Mouse (Mus musculus) frontal cortex, adult 2 months (tissue): ENCODE measurements around the gene Ccdc85c. TPM values are rescaled to one million over a fixed set of nuclear protein-coding genes. Genes with fewer than 3 reads are reported as not detected.
A peak's percentile ranks its signal among the peaks of the same experiment; 100 is the strongest.

Source experiments
- DNase-seq, 2 experiments: peaks; one replicate each; pipeline ENCODE4 v3.0.0; 2022; ENCODE audit warnings: low spot score in 1 of 2; ENCODE audit errors: extremely low spot score in 1 of 2
- polyA plus RNA-seq: library from polyadenylated mRNA; depleted of rRNA; stranded (reverse); fragments of >200 nt; gene quantifications from 2 replicates; pipeline ENCODE4 v1.2.3, GENCODE M21; 2012

The Ccdc85c gene
- polyA plus RNA-seq, 1 experiment, result 44.2 TPM

DNA sequence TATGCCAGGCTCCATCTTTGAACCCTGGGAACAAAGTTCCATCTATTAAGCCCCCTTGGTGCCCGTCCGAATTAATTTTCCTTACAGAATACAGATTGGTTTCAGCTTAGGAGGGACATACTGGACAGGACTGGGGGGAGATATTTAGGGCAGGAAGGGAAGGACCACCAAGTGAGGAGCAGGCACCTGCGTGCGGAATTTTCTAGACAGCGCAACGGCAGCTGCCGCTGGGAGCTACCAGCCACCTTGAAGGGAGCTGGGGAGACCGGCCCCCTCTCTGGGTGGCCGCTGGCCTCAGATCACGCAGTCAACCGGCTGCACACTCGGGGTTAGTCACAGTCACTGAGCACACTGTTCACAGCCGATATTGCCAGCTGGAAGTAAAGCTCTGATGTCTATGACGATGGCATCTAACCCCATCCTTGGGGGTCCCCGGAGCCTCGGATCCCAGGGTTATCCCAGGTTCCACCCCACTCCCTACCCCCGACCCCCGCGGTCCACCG is 32.9 kb downstream of the Ccdc85c start:
- no peak for DNase-seq

DNA sequence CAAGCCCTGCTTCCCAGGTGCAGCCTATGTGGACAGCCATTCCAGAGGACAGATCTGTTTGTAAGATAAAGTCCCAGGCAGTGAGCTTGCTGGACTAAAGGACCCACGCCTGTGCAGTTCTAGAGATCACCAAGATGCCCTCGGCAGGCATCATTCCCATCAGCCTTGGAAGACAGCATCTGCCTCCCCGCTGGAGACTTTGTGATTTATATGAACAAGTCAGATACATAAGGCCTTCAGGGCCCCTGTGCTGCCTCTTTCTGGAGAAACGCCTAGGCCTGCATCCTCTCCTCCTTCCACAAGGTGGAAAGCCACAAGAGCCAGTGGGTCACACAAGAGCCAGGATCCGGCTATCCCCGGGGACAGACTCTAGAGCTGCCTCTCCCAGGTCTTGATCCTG is 33.6 kb downstream of the Ccdc85c start:
- no peak for DNase-seq

DNA sequence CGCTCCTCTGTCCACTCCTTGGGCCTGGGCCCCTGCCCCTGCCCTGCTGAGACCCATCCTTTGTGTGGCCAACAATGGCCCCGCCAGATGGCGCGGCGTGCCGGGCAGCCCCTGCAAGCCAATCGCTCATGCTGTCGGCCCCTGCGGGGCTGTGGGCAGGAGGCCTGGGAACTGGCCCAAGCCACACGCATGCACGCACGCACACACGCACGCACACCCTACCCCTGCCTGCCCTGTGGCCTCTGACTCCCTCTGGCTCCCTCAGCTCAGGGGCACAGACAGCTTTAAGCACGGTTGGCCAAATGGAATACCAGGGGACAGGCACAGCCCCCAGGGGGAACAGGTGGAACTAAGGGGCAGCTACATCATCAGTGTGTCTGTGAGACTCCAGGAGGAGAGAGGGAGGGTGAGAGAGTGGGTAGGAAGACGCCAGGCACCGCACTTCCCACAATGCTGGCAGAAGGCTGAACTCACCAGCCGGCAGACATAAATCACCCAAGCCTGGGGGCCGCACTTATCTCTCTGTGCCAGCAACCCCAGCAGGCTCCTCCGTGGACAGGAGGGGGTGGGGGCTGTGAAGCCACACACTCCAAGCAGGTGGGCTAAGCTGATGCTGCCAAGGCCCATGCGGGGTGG is 34.2 kb downstream of the Ccdc85c start:
- DNase-seq, result peak; percentile 38 to 70

DNA sequence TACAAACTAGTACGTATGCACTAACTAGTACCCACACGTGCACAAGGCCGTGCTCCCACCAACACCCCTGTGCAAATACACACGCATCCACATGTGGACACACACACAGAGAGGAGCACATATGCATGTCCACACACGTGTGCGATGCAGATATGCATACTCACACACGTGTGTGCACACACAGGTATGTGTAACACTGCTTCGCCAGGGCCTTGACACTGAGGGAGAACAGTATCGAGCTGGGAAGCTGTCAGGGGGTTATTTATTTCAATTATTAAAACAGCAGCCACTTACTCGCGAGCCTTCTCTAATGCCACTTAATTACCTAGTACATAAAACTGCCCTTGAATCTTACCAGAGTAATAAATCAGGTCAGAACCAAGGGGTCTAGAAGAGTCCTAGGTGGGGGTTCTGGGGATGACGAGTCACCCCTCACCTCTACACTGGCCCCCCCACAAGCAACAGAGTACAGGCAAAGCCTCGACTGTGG is 34.8 kb downstream of the Ccdc85c start:
- no peak for DNase-seq

- peak; percentile 58 to 83 for DNase-seq
Measured at GRCm38 (mm10) chr12:108239441-108239840, 35.8 kb downstream of the Ccdc85c start.

GRCm38 (mm10) chr12:108238395-108239035 is 36.7 kb downstream of the Ccdc85c start:
- no peak for DNase-seq

GRCm38 (mm10) chr12:108237300-108238006 is 37.8 kb downstream of the Ccdc85c start:
- no peak for DNase-seq

DNA sequence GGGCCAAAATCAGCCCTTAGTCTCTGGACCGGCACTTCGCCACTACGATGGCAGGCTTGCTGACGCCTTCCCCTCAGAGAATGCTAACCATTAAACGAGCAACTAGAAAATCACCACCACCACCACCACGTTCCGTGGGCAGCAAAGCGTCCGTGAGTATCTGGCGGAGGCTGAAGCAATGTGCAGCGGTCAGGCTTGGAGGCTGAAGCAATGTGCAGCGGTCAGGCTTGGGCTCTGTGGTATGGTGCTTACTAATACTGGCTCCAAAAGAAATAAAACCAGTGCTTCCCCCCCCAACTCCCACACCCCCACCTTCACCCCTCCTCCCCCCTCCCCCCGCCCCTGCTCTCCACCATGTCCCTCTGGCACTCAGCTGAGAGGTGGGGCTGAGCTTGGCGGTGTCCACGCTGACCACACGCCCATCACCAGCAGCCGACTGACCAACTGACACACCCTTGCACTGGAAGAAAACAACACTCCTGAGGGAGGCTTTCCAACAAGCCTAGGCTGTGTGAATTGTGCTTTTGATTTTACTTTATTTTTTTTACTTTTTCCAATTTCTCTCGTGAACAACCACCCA is 39.2 kb downstream of the Ccdc85c start:
- no peak for DNase-seq

DNA sequence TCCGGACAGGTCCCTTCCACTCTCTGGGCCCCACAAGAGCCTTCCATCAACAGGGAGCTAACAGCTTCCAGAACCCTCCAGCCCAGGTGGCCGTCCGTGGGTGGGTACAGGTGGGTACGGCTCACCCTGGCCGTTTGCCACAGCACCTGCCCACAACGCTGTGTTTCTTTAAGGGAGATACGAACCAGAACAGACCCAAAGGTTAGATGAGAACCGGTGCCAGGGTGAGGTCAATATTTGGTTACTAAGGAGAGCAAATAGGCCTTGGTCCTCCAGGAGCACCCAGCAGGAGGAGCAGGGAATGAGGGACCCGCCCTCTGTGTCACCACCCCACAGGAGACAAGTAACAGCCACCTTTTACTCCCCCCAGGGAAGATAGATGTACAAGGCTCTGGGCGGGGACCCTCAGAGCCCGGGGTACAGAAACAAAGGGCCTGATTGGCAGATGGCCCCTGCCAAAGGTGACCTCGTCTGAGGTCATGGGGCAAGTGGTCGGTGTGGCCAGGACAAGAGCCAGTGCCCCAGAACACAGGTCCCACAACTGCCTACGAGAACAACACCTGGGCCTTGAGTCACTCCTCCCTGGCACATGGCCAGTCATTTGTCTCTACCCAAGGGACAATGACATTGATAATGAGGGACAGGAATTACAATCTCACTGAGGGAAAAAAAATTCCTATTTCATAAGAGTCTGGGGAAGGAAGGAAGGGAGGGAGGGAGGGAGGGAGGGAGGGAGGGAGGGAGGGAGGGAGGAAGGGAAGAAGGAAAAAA is 40.2 kb downstream of the Ccdc85c start:
- DNase-seq, result no peak

- DNase-seq, result no peak
Measured at GRCm38 (mm10) chr12:108233736-108234135, 41.5 kb downstream of the Ccdc85c start.

DNA sequence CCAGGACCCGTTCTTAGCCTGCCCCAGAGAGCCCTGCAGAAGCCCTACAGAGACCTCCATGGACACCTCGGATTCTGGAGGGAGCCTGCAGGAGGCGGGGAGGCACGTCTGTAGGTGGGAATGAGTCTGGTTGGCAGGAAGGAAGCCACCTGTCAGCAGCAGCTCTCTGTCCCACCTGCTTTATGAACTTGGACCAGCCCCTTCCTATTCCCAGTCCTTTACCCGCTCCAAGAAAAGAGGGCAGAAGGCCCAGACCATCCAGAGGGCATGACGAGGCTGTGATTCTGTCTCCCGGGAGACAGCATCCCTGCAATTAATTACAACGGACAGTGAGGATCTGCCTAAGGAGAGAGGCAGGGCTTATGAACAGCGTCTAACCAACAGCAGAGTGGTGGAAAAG is 43.3 kb downstream of the Ccdc85c start:
- DNase-seq, result no peak

DNA sequence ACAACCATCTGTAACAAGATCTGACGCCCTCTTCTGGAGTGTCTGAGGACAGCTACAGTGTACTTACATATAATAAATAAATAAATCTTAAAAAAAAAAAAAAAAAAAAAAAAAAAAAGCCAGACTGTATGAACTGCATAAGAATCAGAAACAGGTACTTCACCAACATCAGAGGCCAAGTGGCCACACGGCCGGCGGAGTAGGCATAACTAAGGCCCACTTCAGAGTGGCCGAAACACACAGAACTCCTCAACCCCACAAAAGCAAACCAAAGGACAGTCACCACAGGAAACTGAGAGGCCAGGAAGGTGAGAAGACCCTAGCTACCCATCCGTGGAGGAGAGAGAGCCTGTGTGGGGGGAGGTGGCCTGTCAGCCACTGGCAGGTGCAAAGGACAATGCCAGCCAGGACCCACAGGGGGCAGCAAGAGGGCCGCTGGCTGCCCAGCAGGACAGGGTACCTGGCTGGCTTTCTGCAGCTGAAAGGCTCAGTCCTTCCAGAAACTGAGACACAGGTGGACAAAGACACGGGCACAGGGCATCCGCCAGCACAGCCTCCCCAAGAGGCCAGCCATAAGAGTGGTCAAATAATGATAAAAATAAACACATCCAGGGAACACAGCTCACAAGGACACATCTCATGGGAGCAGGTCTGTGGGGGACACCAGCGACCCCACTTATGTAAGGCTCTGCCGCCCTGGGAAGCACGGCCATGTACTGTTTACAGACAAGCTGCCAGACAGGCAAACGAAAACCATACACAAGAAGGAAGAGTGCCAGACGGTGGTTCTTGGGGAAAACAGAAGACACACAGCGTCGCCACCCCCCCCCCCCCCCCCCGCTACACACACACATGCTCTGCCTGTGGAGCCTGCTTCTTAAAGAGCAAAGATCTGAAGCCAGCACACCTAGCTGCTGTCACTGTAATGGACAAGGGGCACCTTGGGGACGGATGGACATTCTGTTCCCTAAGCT is 44.1 kb downstream of the Ccdc85c start:
- DNase-seq, result no peak

DNA sequence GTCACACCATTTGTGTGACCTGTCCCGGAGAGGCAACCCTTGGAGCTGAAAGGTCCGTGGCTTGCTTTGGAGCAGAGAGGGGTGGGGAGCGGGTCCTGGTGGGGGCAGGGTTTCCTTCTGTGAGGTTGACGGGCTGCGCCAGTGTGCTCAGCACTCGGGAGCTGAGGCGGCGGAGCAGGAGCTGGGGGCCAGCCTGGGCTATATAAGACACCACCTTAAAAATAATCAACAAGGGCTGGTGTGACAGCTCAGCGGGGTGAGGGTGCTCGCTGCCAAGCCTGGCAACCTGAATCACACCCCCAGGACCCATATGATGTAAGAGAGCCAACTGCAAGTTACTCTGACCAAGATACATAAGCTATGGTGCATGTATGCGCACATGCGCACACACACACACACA is 45.1 kb downstream of the Ccdc85c start:
- DNase-seq, result no peak

GRCm38 (mm10) chr12:108227527-108227926 is 47.7 kb downstream of the Ccdc85c start:
- DNase-seq, result no peak

DNA sequence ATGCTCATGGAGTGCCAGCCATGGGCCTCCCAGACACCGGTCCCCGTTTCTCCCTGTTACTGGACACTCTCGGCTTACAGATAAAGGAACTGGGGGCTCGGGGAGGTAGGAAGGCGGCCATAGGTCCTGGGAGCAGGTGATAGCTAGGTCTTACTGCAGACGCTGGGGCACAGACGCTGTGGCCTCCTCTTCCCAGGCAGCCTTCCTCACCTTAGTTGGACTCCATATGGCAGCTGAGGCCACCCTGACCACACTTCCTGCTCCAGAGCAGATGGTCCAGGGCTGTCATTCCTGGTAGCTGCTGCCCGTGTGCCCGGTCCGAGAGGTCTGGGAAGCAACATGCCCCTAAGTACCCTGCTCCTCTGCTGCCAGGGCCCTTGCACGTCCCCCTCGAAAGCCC is 48.3 kb downstream of the Ccdc85c start:
- no peak for DNase-seq

DNA sequence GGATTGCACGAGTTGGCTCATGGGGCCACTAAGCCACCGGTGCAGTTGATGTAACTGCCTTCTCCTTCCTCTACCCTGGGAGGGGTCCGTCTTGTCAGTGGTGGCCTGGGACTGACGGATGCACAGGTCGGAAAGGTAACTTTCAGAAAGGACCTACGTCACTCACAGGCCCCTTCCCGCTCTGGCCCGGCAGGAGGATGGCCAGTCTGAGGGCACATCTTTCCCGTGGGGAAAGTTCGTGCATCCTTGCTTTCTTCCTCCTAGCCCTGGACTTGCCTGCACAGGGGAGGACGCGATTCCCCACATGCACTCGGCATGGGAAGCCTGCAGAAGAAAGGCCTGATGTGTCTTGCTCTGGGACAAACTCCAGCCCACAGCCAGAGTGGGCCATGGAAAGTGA is 49.0 kb downstream of the Ccdc85c start:
- DNase-seq, result no peak

DNA sequence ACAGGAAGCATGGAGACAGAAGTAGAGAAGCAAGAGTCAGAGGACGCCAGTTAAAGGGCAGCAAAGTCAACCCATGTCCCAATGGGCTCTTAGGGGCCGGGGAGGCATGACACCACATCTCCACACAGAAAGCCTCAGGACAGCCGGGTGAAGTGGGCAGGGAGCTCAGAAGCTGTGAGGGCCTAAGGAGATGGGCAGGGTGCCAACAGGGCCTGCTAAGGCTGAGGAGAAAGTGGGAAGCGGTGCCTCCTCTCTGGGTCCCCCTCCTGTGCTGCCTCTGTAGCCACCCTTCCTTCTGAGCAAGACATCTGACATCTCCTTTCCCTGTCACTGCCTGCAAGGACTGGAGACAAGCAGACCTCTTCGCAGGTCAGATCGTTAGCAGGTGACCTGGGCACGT is 49.4 kb downstream of the Ccdc85c start:
- DNase-seq, result no peak

DNA sequence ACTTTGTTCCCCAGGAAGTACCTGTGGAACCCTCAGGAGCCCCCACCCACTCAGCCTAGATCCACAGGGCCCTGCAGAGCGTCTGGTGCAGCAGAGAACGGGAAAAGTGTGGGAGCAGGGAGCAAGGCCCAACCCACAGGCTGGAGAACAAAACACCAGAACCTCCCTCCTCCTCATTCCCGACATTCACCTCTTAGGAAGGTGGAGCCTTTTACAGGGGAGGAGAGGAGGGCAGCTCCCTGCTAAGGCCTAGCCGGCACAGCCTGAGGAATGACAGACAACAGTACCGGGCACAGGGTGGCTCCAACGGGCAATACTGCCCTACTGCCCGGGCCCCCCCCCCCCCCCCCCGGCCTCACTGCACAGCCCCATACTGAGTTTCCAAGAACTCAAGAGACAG is 51.9 kb downstream of the Ccdc85c start:
- no peak for DNase-seq

DNA sequence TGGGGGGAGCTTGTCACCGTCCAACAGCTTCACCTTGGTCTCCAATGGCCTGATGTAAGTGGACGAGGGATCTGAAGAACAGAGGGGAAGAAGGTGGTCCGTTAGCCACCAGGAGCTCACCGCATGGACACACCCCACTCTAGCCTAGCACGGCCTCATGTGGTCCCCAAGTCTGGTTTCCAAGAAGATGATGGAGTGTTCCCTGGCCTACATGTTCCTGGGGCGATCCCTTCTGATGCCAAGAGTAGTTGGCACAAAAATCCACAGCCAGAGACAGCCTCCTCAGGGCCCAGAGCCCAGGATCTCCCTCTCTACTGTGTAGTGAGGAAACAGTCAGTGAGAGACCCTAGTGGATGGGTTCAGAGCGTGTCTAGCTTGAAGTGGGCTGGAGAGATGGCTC is 53.5 kb downstream of the Ccdc85c start:
- no peak for DNase-seq
